Mouse (Mus musculus) liver, embryonic 11.5 days (tissue): ENCODE results near the gene AI464131. TPM values are rescaled to one million over a fixed set of nuclear protein-coding genes. Genes with fewer than 3 reads are reported as not detected.

Experiments
- ATAC-seq: fragments of 200-750 bp; cut with Nextera tagmentation; replicated peaks from 2 replicates; pipeline ENCODE4 v1.8.0; 2017; ENCODE audit warnings: moderate number of reproducible peaks, mild to moderate bottlenecking, moderate TSS enrichment, moderate library complexity; ENCODE audit not compliant: low FRiP score
- DNase-seq: peaks from one replicate; pipeline ENCODE4 v3.0.0-alpha.2; 2017; ENCODE audit warnings: low spot score
- H3K27ac ChIP-seq: fragments of 300-500 bp; sonication (generic); 2 replicates; pipeline ENCODE4 v1.5.1; 2014; ENCODE audit warnings: mild to moderate bottlenecking, low read depth, low read length, control low read depth
- H3K27me3 ChIP-seq: fragments of 300-500 bp; sonication (generic); replicated peaks from 2 replicates; pipeline ENCODE4 v1.6.1; 2014; ENCODE audit warnings: low read length, mixed read lengths; ENCODE audit not compliant: control insufficient read depth, insufficient read depth
- H3K36me3 ChIP-seq: fragments of 300-500 bp; sonication (generic); 2 replicates; pipeline ENCODE4 v1.6.1; 2014; ENCODE audit warnings: mild to moderate bottlenecking, low read length, moderate library complexity, mixed read lengths; ENCODE audit not compliant: control insufficient read depth, insufficient read depth
- H3K4me1 ChIP-seq: fragments of 300-500 bp; sonication (generic); replicated peaks from 2 replicates; pipeline ENCODE4 v1.6.1; 2014; ENCODE audit warnings: low read length, mixed read lengths; ENCODE audit not compliant: control insufficient read depth, insufficient read depth
- H3K4me2 ChIP-seq: fragments of 300-500 bp; sonication (generic); 2 replicates; pipeline ENCODE4 v1.6.1; 2014; ENCODE audit warnings: mild to moderate bottlenecking, control low read depth, moderate library complexity
- H3K4me3 ChIP-seq: fragments of 300-500 bp; sonication (generic); 2 replicates; pipeline ENCODE4 v1.5.1; 2014; ENCODE audit warnings: low read depth, low read length, control low read depth
- H3K9ac ChIP-seq: fragments of 300-500 bp; sonication (generic); 2 replicates; pipeline ENCODE4 v1.6.1; 2014; ENCODE audit warnings: low read depth, low read length, control low read depth
- H3K9me3 ChIP-seq: fragments of 300-500 bp; sonication (generic); 2 replicates; pipeline ENCODE4 v1.6.1; 2016; ENCODE audit warnings: low read length, inconsistent platforms, mixed read lengths; ENCODE audit not compliant: control insufficient read depth
- WGBS: fragments of 180-500 bp; shearing (Covaris S2); extraction: QIAGEN DNeasy Blood & Tissue Kit; methylation state at CpG from one replicate; pipeline ENCODE4 v1.1.7; 2014; 5-methylcytosine and 5-hydroxymethylcytosine counted together
- polyA plus RNA-seq: library from polyadenylated mRNA; unstranded; fragments of >200 nt; fragmentation: Nextera tagmentation; extraction: Ambion mirVana; gene quantifications from 2 replicates; pipeline ENCODE4 v1.2.1, GENCODE M21; 2014

Gene AI464131
- polyA plus RNA-seq, 1 experiment from 2014 or later, result 1.5 TPM

DNA sequence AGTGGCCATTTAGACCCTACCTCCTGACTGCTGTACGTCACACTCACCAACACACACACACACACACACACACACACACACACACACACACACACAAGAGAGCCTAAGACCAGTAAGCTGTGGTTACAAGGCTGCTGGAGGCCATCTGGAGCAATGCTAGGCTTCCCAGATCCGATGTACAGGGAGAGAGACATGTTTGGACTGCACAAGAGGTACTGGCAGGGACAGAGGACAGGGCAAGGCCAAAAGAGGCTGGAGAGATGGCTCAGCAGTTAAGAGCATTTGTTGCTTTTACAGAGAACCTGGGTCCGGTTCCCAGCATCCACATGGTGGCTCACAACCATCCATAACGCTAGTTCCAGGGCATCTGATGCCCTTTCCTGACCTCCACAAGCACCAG is 7.8 kb downstream of the AI464131 start:
- no peak overlapping the region for H3K4me3 ChIP-seq
- no peak overlapping the region for H3K4me2 ChIP-seq
- ATAC-seq (no peak), DNase-seq (no peak)
- no peaks in the 10 kb centered on the region for H3K9me3 ChIP-seq
- H3K27ac ChIP-seq, result no peak overlapping the region
- no peak overlapping the region for H3K9ac ChIP-seq
- H3K4me1 ChIP-seq, result peaks cover 13% of the 10 kb centered on the region
- H3K27me3 ChIP-seq, result peaks cover 51% of the 10 kb centered on the region
- H3K36me3 ChIP-seq, result no peaks in the 10 kb centered on the region
- 73% methylated on average over 4 of the region's 4 CpGs for WGBS

DNA sequence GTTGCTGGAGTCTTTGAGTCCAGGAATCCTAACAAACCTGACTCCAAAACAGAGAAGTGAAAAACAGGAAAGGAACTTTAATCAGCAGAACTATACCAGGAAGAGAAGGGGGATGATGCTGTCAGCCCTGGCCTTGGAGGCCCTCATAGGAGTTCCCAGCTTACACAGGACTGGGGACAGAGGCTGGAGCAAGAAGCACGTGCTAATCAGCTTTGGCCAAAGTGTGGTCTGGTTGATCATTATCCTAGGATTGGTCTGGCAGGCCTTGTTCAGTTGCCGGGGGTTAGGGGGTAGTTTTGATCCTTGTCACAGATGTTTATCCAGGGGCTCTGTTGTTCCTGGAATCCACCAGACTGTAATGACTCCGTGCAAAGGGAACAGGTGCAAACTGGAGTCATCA is 8.5 kb downstream of the AI464131 start:
- H3K4me2 ChIP-seq, result no peak overlapping the region
- ATAC-seq (no peak; the same call in 1 of the 2 replicates), DNase-seq (no peak)
- H3K9ac ChIP-seq, result no peak overlapping the region
- H3K27ac ChIP-seq, result no peak overlapping the region
- peaks cover 13% of the 10 kb centered on the region for H3K4me1 ChIP-seq
- peaks cover 44% of the 10 kb centered on the region for H3K27me3 ChIP-seq
- no peak overlapping the region for H3K4me3 ChIP-seq
- 26% methylated on average over 3 of the region's 3 CpGs for WGBS
- no peaks in the 10 kb centered on the region for H3K36me3 ChIP-seq
- no peaks in the 10 kb centered on the region for H3K9me3 ChIP-seq

DNA sequence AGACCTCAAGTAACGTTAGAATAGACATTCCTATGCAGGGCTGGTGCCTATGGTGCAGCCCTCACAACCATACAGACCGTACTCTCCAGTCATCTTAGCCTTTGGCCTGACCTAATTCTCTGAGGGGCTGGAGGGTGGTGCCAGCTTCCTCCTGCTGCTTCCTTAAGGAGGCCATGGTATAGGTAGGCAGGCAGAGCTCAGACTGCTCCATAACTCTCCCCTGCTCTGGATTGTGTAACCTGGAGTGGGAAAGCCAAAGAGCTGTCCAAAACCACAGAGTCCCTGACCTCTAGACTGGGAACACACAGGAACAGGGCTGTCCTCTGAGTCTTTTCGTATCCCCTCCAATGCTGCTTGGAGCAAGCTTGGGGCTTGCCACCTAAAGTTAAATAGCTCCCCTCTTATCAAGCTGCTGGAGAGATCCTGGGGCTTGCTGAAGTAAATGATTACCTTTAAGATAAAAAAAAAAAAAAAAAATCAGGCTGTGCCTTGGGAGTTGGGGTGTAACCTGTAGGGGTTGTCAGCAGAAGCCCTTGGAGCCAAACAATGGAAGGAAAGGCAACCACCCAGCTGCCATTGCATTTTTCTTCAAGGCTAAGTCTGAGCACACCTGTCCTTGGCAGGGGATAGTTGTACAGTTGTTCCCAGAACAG is 9.3 kb downstream of the AI464131 start:
- ATAC-seq, result no peak

DNA sequence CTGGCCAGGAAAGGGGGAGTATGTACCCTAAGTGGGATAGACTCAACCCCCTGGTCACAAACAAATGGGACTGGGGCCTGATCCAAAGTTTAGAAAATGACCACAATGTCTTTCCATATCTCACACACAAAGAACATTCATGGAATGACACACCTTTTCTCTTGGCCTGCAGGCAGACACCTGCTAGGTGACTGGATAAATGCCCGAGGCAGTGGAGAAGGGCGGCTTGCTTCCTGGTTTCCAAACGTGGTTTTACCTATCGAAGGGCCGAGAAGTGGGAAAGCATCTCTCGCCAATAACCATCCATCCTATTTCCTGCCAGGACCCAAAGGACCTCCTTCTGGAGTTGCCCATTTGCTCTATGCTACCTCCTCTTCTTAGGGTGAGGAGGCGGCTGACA is 9.9 kb downstream of the AI464131 start:
- no peak overlapping the region for H3K4me2 ChIP-seq
- H3K27me3 ChIP-seq, result peaks cover 29% of the 10 kb centered on the region
- peaks cover 3% of the 10 kb centered on the region; the same call in 1 of the 2 replicates for H3K4me1 ChIP-seq
- no peak overlapping the region for H3K27ac ChIP-seq
- no peak overlapping the region for H3K9ac ChIP-seq
- H3K36me3 ChIP-seq, result no peaks in the 10 kb centered on the region
- 73% methylated on average over 7 of the region's 7 CpGs for WGBS
- H3K9me3 ChIP-seq, result no peaks in the 10 kb centered on the region
- DNase-seq, result no peak
- no peak for ATAC-seq
- no peak overlapping the region for H3K4me3 ChIP-seq

More for the DNA sequence above, 9.3 kb downstream of the AI464131 start:
- H3K9me3 ChIP-seq, result no peaks in the 10 kb centered on the region
- H3K9ac ChIP-seq, result no peak overlapping the region
- H3K4me3 ChIP-seq, result no peak overlapping the region
- H3K36me3 ChIP-seq, result no peaks in the 10 kb centered on the region
- H3K4me1 ChIP-seq, result peaks cover 8% of the 10 kb centered on the region
- 77% methylated on average over 3 of the region's 3 CpGs for WGBS
- H3K4me2 ChIP-seq, result no peak overlapping the region
- peaks cover 36% of the 10 kb centered on the region for H3K27me3 ChIP-seq
- H3K27ac ChIP-seq, result no peak overlapping the region
- DNase-seq, result no peak

DNA sequence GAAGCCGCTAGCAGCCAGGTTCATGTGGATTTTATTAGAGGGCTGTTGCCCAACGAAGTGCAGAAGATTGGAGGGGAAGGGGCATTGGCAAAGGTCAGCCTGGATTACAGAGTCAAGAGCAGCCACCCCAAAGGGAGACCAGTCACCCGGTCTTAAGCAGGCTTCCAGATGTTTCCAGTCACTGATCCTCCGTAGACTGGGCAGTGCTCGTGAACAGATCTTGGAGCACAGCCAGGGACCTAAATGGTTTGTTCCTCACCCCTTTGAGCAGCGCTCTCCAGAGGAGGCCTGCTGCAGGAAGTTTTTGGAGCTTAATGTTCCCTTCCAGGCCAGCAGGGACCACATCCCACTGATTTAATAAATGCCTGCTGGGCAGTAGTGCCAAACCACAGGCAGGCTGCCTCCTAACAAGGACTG is 21.3 kb downstream of the AI464131 start:
- no peaks in the 10 kb centered on the region for H3K36me3 ChIP-seq
- H3K27ac ChIP-seq, result no peak overlapping the region
- H3K27me3 ChIP-seq, result peaks cover 2% of the 10 kb centered on the region; the same call in 1 of the 2 replicates
- WGBS, result 63% methylated on average over 6 of the region's 6 CpGs
- no peak overlapping the region for H3K4me2 ChIP-seq
- H3K9me3 ChIP-seq, result no peaks in the 10 kb centered on the region
- H3K4me3 ChIP-seq, result no peak overlapping the region
- H3K9ac ChIP-seq, result no peak overlapping the region
- no peak for DNase-seq
- no peak for ATAC-seq
- no peaks in the 10 kb centered on the region for H3K4me1 ChIP-seq

DNA sequence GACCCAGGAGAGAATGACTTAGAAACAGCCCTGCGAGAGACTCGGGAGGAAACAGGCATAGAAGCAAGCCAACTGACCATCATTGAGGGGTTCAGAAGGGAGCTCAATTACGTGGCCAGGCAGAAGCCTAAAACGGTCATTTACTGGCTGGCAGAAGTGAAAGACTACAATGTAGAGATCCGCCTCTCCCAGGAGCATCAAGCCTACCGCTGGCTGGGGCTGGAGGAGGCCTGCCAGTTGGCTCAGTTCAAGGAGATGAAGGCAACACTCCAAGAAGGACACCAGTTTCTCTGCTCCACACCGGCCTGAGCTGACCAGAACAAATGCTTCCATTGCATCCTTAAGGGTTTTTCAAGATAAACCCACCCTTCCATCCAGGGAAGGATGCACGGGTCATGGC is 22.6 kb downstream of the AI464131 start:
- ATAC-seq, result no peak
- Histone ChIP-seq H3K36me3 (no peaks in the 10 kb centered on the region), H3K27ac (no peak overlapping the region)

DNA sequence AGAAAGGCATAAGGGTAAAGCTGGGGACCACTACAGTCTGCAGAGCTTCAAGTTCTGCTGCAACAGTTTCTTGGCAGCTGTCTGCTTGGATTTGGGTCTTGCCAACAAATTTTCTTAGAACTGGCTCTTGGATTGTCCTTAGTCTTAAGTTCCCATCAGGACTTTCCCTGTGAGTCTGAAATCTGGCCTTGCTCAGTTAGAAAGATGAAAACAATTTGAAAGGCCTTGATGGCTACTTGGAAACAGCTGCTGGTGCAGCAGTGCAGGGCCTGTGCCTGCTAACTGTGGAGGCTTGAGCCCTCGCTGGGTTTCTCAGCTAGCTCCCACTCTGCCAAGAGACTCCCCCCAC is 23.4 kb downstream of the AI464131 start:
- ATAC-seq (no peak), DNase-seq (no peak)
- Histone ChIP-seq H3K9me3 (no peaks in the 10 kb centered on the region), H3K4me1 (no peaks in the 10 kb centered on the region), H3K9ac (no peak overlapping the region), H3K27ac (no peak overlapping the region), H3K4me3 (no peak overlapping the region), H3K27me3 (no peaks in the 10 kb centered on the region), H3K36me3 (no peaks in the 10 kb centered on the region), H3K4me2 (no peak overlapping the region)
- WGBS, result 74% methylated on average over 1 of the region's 1 CpGs

More for the DNA sequence above, 22.6 kb downstream of the AI464131 start:
- Histone ChIP-seq H3K4me2 (no peak overlapping the region), H3K9ac (no peak overlapping the region), H3K27me3 (no peaks in the 10 kb centered on the region), H3K9me3 (no peaks in the 10 kb centered on the region), H3K4me3 (no peak overlapping the region), H3K4me1 (no peaks in the 10 kb centered on the region)
- no peak for DNase-seq
- WGBS, result 85% methylated on average over 8 of the region's 8 CpGs

DNA sequence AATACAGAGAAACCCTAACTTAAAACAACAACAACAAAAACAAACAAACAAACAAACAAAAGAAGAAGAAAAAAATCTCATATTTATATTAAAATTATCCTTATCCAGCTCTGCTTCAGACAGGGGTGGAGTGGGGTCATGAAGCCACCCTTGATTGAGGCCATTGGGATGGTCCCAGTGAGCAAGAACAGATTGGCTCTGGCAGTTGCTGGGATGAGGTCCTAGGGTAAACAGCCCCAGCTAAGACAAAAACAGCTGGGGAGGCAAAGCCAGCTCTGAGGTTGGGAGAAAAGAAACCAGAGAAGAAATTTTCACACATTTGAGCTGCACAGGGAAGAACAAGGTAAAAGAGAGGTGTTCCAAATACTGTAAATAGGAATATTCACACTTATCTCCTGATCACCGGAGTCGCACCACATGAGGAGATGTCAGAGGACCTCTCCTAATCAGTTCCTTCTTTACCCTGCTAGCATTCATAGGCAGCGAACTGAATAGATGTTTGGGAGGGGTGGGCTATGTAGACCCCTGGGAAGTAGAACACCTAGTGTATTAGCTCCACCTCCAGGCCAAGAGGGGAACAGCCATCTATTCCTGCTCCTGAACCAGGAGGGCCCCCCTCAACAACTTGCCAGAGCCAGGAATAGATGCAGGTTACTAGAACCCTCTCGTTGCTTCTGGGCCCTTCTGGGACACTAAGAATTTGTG is 24.0 kb downstream of the AI464131 start:
- H3K9ac ChIP-seq, result no peak overlapping the region
- H3K4me2 ChIP-seq, result no peak overlapping the region
- WGBS, result 63% methylated on average over 4 of the region's 4 CpGs
- H3K36me3 ChIP-seq, result no peaks in the 10 kb centered on the region
- no peaks in the 10 kb centered on the region for H3K27me3 ChIP-seq
- no peak overlapping the region for H3K27ac ChIP-seq
- DNase-seq (no peak), ATAC-seq (no peak)
- no peak overlapping the region for H3K4me3 ChIP-seq
- no peaks in the 10 kb centered on the region for H3K4me1 ChIP-seq
- no peaks in the 10 kb centered on the region for H3K9me3 ChIP-seq

DNA sequence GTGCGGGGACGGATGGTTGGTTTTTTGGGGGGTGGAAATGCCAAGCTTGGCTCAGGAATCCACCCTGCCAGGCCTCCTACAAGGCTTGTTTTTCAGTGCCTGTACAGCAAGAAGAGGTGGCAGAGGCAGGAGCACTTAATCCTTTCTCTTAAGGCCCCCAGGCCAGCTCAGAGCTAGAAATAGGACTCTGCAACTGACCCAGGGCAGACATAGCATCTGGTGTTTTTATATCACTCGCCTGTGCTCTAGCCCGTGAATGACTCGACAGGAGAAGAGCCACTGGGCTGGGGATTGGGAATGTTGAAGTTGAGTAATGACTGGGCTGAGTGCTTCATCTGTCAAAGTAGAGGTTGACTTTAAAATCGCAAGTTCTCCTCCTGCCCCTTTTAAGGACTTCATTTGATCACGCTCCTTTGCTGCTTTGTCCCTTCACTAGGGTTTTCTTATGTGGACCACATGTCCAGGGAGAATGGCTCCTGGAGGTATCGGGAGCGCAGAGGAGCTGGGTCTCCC is 25.2 kb downstream of the AI464131 start:
- no peaks in the 10 kb centered on the region for H3K4me1 ChIP-seq
- 86% methylated on average over 9 of the region's 9 CpGs for WGBS
- H3K27ac ChIP-seq, result no peak overlapping the region
- no peak overlapping the region for H3K4me3 ChIP-seq
- H3K27me3 ChIP-seq, result no peaks in the 10 kb centered on the region
- H3K9ac ChIP-seq, result no peak overlapping the region
- H3K4me2 ChIP-seq, result no peak overlapping the region
- no peaks in the 10 kb centered on the region for H3K36me3 ChIP-seq
- ATAC-seq (no peak), DNase-seq (no peak)
- no peaks in the 10 kb centered on the region for H3K9me3 ChIP-seq
